Mouse (Mus musculus) small intestine, adult 2 months (tissue): Measurements from ENCODE around the gene Ptn. TPM values are rescaled to one million over a fixed set of nuclear protein-coding genes. Genes with fewer than 3 reads are reported as not detected.

ENCODE experiments used
- H3K27ac ChIP-seq: fragments of 200-500 bp; 2 replicates; pipeline ENCODE4 v1.5.1; 2012; ENCODE audit warnings: low read depth, low read length, control low read depth, inconsistent platforms; ENCODE audit not compliant: insufficient read depth
- H3K27me3 ChIP-seq: fragments of 200-500 bp; 2 replicates; pipeline ENCODE4 v1.6.1; 2012; ENCODE audit warnings: mild to moderate bottlenecking, moderate library complexity, low read length, inconsistent platforms; ENCODE audit not compliant: control insufficient read depth, insufficient read depth
- H3K36me3 ChIP-seq: fragments of 200-500 bp; 2 replicates; pipeline ENCODE4 v1.6.1; 2012; ENCODE audit warnings: mild to moderate bottlenecking, low read length, control low read depth, inconsistent platforms; ENCODE audit not compliant: control insufficient read depth, insufficient read depth
- H3K4me1 ChIP-seq: fragments of 200-500 bp; 2 replicates; pipeline ENCODE4 v1.6.1; 2012; ENCODE audit warnings: low read length, inconsistent platforms, mixed read lengths; ENCODE audit not compliant: control insufficient read depth, insufficient read depth, insufficient read length
- H3K4me3 ChIP-seq: fragments of 200-500 bp; 2 replicates; pipeline ENCODE4 v1.5.1; 2012; ENCODE audit warnings: low read depth, mild to moderate bottlenecking, control low read depth, inconsistent platforms, low read length, moderate library complexity
- CTCF ChIP-seq: fragments of 200-500 bp; IDR thresholded peaks from 2 replicates; pipeline ENCODE4 v1.5.1; 2012; ENCODE audit warnings: low read depth, mild to moderate bottlenecking, control low read depth, inconsistent platforms, low read length, moderate library complexity, mixed read lengths; ENCODE audit not compliant: insufficient replicate concordance, insufficient read length; ENCODE audit errors: extremely low read depth
- POLR2A ChIP-seq: fragments of 200-500 bp; IDR thresholded peaks from 2 replicates; pipeline ENCODE4 v1.6.1; 2012; ENCODE audit warnings: low read depth, mild to moderate bottlenecking, control low read depth, inconsistent platforms, low read length, moderate library complexity
- WGBS: fragments of 180-500 bp; shearing (Covaris S2); methylation state at CpG from one replicate; pipeline ENCODE4 v1.1.7; 2018; 5-methylcytosine and 5-hydroxymethylcytosine counted together
- polyA plus RNA-seq: library from polyadenylated mRNA; depleted of rRNA; stranded (reverse); fragments of >200 nt; gene quantifications from 2 replicates; pipeline ENCODE4 v1.2.3, GENCODE M21; 2012

Gene Ptn
- polyA plus RNA-seq, 1 experiment = 0.47 TPM

GRCm38 (mm10) chr6:36713329-36713728, 96.7 kb downstream of the Ptn start:
- H3K4me3 ChIP-seq = no peak overlapping the region
- 91% methylated on average over 4 of the region's 4 CpGs for WGBS
- H3K4me1 ChIP-seq = no peaks in the 10 kb centered on the region
- no peak overlapping the region for H3K27ac ChIP-seq
- no peak for TF ChIP-seq POLR2A
- TF ChIP-seq CTCF = no peak
- H3K27me3 ChIP-seq = no peaks in the 10 kb centered on the region
- no peaks in the 10 kb centered on the region for H3K36me3 ChIP-seq

GRCm38 (mm10) chr6:36695481-36695880, 114.5 kb downstream of the Ptn start:
- Histone ChIP-seq H3K4me3 (no peak overlapping the region), H3K27ac (no peak overlapping the region), H3K4me1 (no peaks in the 10 kb centered on the region), H3K27me3 (no peaks in the 10 kb centered on the region), H3K36me3 (no peaks in the 10 kb centered on the region)
- TF ChIP-seq POLR2A (no peak), CTCF (no peak)
- 56% methylated on average over 3 of the region's 3 CpGs for WGBS

- Histone ChIP-seq H3K4me1 (no peaks in the 10 kb centered on the region), H3K27ac (no peak overlapping the region), H3K36me3 (no peaks in the 10 kb centered on the region), H3K27me3 (no peaks in the 10 kb centered on the region), H3K4me3 (no peak overlapping the region)
- 11% methylated on average over 1 of the region's 1 CpGs for WGBS
- no peak for TF ChIP-seq POLR2A
- TF ChIP-seq CTCF = no peak
Measured at GRCm38 (mm10) chr6:36691497-36691896, 118.5 kb downstream of the Ptn start.

GRCm38 (mm10) chr6:36690941-36691340, 119.1 kb downstream of the Ptn start:
- TF ChIP-seq CTCF = no peak
- no peak for TF ChIP-seq POLR2A
- Histone ChIP-seq H3K4me1 (no peaks in the 10 kb centered on the region), H3K27me3 (no peaks in the 10 kb centered on the region), H3K4me3 (no peak overlapping the region), H3K27ac (no peak overlapping the region), H3K36me3 (no peaks in the 10 kb centered on the region)
- 74% methylated on average over 4 of the region's 4 CpGs for WGBS

- Histone ChIP-seq H3K27ac (no peak overlapping the region), H3K36me3 (no peaks in the 10 kb centered on the region), H3K4me1 (no peaks in the 10 kb centered on the region), H3K27me3 (no peaks in the 10 kb centered on the region), H3K4me3 (no peak overlapping the region)
- 50% methylated on average over 8 of the region's 8 CpGs for WGBS
- TF ChIP-seq CTCF = no peak
Measured at GRCm38 (mm10) chr6:36676710-36677691, 133.0 kb downstream of the Ptn start.

GRCm38 (mm10) chr6:36672399-36673221, 137.4 kb downstream of the Ptn start:
- Histone ChIP-seq H3K4me3 (no peak overlapping the region), H3K36me3 (no peaks in the 10 kb centered on the region), H3K27me3 (no peaks in the 10 kb centered on the region), H3K4me1 (no peaks in the 10 kb centered on the region), H3K27ac (no peak overlapping the region)
- 80% methylated on average over 11 of the region's 11 CpGs for WGBS
- TF ChIP-seq POLR2A (no peak), CTCF (no peak)

- whole genome bisulfite sequencing = 63% methylated on average over 3 of the region's 3 CpGs
- TF ChIP-seq CTCF (no peak), POLR2A (no peak)
- Histone ChIP-seq H3K4me1 (no peaks in the 10 kb centered on the region), H3K4me3 (no peak overlapping the region), H3K27ac (no peak overlapping the region), H3K36me3 (no peaks in the 10 kb centered on the region), H3K27me3 (no peaks in the 10 kb centered on the region)
Measured at GRCm38 (mm10) chr6:36671274-36671673, 138.7 kb downstream of the Ptn start.
